Mouse (Mus musculus): Measurements from ENCODE around the gene Colgalt2. TPM values are rescaled to one million over a fixed set of nuclear protein-coding genes. Genes with fewer than 3 reads are reported as not detected.
"Not testable (repeated sequence)": the region's sequence is repeated elsewhere in the genome, so short reads cannot be mapped to it uniquely, and the experiment has no call there.

The Colgalt2 gene
- polyA plus RNA-seq, 1 experiment = 7.5 TPM

GRCm38 (mm10) chr1:152417602-152418001 lies 18.0 kb downstream of the Colgalt2 start:
- 65% methylated on average over 5 of the region's 5 CpGs for WGBS
- TF ChIP-seq CTCF (conservative IDR thresholded peaks at IDR 0.05; ENCODE audit: insufficient read depth, insufficient read length, low read depth, low read length) = no peak
- no peak for TF ChIP-seq POLR2A (IDR thresholded peaks at IDR 0.05; ENCODE audit: low read depth, low read length)
- peak; percentile 35 for DNase-seq
- H3K36me3 ChIP-seq (ENCODE audit: control insufficient read depth, insufficient read depth, low read length) = no peaks in the 10 kb centered on the region
- no peaks in the 10 kb centered on the region for H3K27me3 ChIP-seq (replicated peaks; ENCODE audit: control insufficient read depth, insufficient read depth, low read length)
- H3K4me3 ChIP-seq (ENCODE audit: insufficient read depth, low read depth, low read length) = no peak overlapping the region
- H3K27ac ChIP-seq (ENCODE audit: insufficient read depth, low read depth, low read length) = no peak overlapping the region
- no peaks in the 10 kb centered on the region for H3K4me1 ChIP-seq (ENCODE audit: control insufficient read depth, insufficient read depth, low read length)

GRCm38 (mm10) chr1:152422295-152422694 lies 22.7 kb downstream of the Colgalt2 start:
- Histone ChIP-seq H3K36me3 (ENCODE audit: control insufficient read depth, insufficient read depth, low read length) (no peaks in the 10 kb centered on the region), H3K4me1 (ENCODE audit: control insufficient read depth, insufficient read depth, low read length) (peaks cover 4% of the 10 kb centered on the region; the same call in 1 of the 2 replicates), H3K27me3 (replicated peaks; ENCODE audit: control insufficient read depth, insufficient read depth, low read length) (no peaks in the 10 kb centered on the region), H3K4me3 (ENCODE audit: insufficient read depth, low read depth, low read length) (no peak overlapping the region), H3K27ac (ENCODE audit: insufficient read depth, low read depth, low read length) (no peak overlapping the region)
- WGBS = 85% methylated on average over 3 of the region's 3 CpGs
- TF ChIP-seq POLR2A (IDR thresholded peaks at IDR 0.05; ENCODE audit: low read depth, low read length) (no peak), CTCF (conservative IDR thresholded peaks at IDR 0.05; ENCODE audit: insufficient read depth, insufficient read length, low read depth, low read length) (no peak)
- DNase-seq = no peak

DNA sequence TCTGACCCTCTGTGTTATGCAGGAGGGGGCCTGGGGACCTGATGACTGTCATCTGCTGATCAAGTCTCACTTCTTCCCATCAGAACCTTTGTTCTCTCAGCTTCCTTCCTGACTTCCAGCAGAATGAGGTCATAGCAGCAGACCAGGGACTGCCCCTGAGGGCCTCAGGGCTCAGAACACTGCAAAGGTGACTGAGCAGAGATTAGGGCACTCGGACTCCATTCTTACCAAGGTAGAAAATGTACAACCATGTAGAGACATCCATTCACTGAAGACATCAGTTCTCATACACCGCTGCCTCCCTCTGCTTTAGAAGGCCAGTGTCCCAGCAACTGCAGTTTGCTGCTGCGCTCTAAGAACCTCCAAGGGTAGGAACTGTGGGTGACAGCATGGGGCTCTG lies 23.4 kb downstream of the Colgalt2 start:
- no peaks in the 10 kb centered on the region for H3K36me3 ChIP-seq (ENCODE audit: control insufficient read depth, insufficient read depth, low read length)
- WGBS = 87% methylated on average over 3 of the region's 3 CpGs
- no peak for DNase-seq
- H3K4me3 ChIP-seq (ENCODE audit: insufficient read depth, low read depth, low read length) = no peak overlapping the region
- no peak for TF ChIP-seq CTCF (conservative IDR thresholded peaks at IDR 0.05; ENCODE audit: insufficient read depth, insufficient read length, low read depth, low read length)
- no peak for TF ChIP-seq POLR2A (IDR thresholded peaks at IDR 0.05; ENCODE audit: low read depth, low read length)
- no peak overlapping the region for H3K27ac ChIP-seq (ENCODE audit: insufficient read depth, low read depth, low read length)
- no peaks in the 10 kb centered on the region for H3K27me3 ChIP-seq (replicated peaks; ENCODE audit: control insufficient read depth, insufficient read depth, low read length)
- H3K4me1 ChIP-seq (ENCODE audit: control insufficient read depth, insufficient read depth, low read length) = peaks cover 4% of the 10 kb centered on the region; the same call in 1 of the 2 replicates

- DNase-seq = no peak
- H3K27ac ChIP-seq (ENCODE audit: insufficient read depth, low read depth, low read length) = no peak overlapping the region
- no peak overlapping the region for H3K4me3 ChIP-seq (ENCODE audit: insufficient read depth, low read depth, low read length)
- no peaks in the 10 kb centered on the region for H3K27me3 ChIP-seq (replicated peaks; ENCODE audit: control insufficient read depth, insufficient read depth, low read length)
- TF ChIP-seq POLR2A (IDR thresholded peaks at IDR 0.05; ENCODE audit: low read depth, low read length) (no peak), CTCF (conservative IDR thresholded peaks at IDR 0.05; ENCODE audit: insufficient read depth, insufficient read length, low read depth, low read length) (no peak)
- peaks cover under 1% of the 10 kb centered on the region; the same call in 1 of the 2 replicates for H3K4me1 ChIP-seq (ENCODE audit: control insufficient read depth, insufficient read depth, low read length)
- WGBS = 81% methylated on average over 12 of the region's 12 CpGs
- H3K36me3 ChIP-seq (ENCODE audit: control insufficient read depth, insufficient read depth, low read length) = no peaks in the 10 kb centered on the region
Measured at GRCm38 (mm10) chr1:152427912-152428581, 28.4 kb downstream of the Colgalt2 start.

DNA sequence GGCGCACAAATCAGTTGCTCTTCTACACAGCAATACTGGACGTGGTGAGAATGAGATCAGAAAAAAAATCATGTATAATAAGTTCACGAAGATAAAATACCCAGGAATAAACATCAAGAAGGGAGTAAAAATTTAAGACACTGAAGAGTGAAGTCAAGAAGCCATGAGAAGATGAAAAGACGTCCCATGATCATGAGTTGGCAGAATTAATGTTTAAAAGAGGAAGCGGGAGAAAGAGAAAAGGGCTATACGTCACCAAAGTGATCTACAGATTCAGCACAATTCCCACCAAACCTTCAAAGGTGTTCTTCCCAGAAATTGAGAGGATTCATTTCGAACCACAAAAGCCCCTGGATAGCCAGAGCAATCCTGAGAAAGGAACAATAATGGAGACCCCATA lies 30.2 kb downstream of the Colgalt2 start:
- no peak for TF ChIP-seq CTCF (conservative IDR thresholded peaks at IDR 0.05; ENCODE audit: insufficient read depth, insufficient read length, low read depth, low read length)
- TF ChIP-seq POLR2A (IDR thresholded peaks at IDR 0.05; ENCODE audit: low read depth, low read length) = no peak
- H3K36me3 ChIP-seq (ENCODE audit: control insufficient read depth, insufficient read depth, low read length) = no peaks in the 10 kb centered on the region
- DNase-seq = no peak
- H3K4me1 ChIP-seq (ENCODE audit: control insufficient read depth, insufficient read depth, low read length) = no peaks in the 10 kb centered on the region
- H3K27me3 ChIP-seq (replicated peaks; ENCODE audit: control insufficient read depth, insufficient read depth, low read length) = no peaks in the 10 kb centered on the region
- H3K27ac ChIP-seq (ENCODE audit: insufficient read depth, low read depth, low read length) = no peak overlapping the region
- WGBS = 90% methylated on average over 7 of the region's 7 CpGs
- no peak overlapping the region for H3K4me3 ChIP-seq (ENCODE audit: insufficient read depth, low read depth, low read length)

DNA sequence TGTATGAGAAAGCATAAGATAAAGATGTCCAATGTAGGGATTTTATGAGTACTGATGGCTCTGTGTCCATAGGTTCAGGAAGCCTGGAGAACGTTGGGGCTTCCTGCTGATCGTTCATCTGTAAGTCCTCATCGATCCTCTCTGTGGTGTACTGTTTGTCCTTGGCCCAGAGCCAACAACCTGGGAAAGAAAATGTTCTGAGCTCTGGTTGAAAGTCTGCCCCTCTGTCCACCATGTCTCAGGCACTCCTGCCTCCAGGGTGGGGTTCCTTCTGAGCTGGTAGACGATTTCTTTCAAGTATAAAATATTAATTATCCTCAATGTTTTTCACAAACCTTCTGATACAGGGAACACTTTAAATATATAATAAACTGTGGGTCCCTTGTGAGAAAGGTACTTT lies 34.5 kb downstream of the Colgalt2 start:
- Histone ChIP-seq H3K4me3 (ENCODE audit: insufficient read depth, low read depth, low read length) (no peak overlapping the region), H3K27ac (ENCODE audit: insufficient read depth, low read depth, low read length) (no peak overlapping the region), H3K36me3 (ENCODE audit: control insufficient read depth, insufficient read depth, low read length) (no peaks in the 10 kb centered on the region), H3K27me3 (replicated peaks; ENCODE audit: control insufficient read depth, insufficient read depth, low read length) (no peaks in the 10 kb centered on the region), H3K4me1 (ENCODE audit: control insufficient read depth, insufficient read depth, low read length) (no peaks in the 10 kb centered on the region)
- TF ChIP-seq POLR2A (IDR thresholded peaks at IDR 0.05; ENCODE audit: low read depth, low read length) (no peak), CTCF (conservative IDR thresholded peaks at IDR 0.05; ENCODE audit: insufficient read depth, insufficient read length, low read depth, low read length) (no peak)
- WGBS = 68% methylated on average over 4 of the region's 4 CpGs
- peak; percentile 49 for DNase-seq

GRCm38 (mm10) chr1:152437518-152437917 lies 37.9 kb downstream of the Colgalt2 start:
- not testable (repeated sequence) for H3K27me3 ChIP-seq (replicated peaks; ENCODE audit: control insufficient read depth, insufficient read depth, low read length); H3K36me3 ChIP-seq (ENCODE audit: control insufficient read depth, insufficient read depth, low read length); H3K27ac ChIP-seq (ENCODE audit: insufficient read depth, low read depth, low read length); DNase-seq; H3K4me3 ChIP-seq (ENCODE audit: insufficient read depth, low read depth, low read length); H3K4me1 ChIP-seq (ENCODE audit: control insufficient read depth, insufficient read depth, low read length)
- WGBS = 81% methylated on average over 17 of the region's 17 CpGs
